Comparison of ENCODE assay signal across 8 mouse cellular contexts in the genomic region with DNA sequence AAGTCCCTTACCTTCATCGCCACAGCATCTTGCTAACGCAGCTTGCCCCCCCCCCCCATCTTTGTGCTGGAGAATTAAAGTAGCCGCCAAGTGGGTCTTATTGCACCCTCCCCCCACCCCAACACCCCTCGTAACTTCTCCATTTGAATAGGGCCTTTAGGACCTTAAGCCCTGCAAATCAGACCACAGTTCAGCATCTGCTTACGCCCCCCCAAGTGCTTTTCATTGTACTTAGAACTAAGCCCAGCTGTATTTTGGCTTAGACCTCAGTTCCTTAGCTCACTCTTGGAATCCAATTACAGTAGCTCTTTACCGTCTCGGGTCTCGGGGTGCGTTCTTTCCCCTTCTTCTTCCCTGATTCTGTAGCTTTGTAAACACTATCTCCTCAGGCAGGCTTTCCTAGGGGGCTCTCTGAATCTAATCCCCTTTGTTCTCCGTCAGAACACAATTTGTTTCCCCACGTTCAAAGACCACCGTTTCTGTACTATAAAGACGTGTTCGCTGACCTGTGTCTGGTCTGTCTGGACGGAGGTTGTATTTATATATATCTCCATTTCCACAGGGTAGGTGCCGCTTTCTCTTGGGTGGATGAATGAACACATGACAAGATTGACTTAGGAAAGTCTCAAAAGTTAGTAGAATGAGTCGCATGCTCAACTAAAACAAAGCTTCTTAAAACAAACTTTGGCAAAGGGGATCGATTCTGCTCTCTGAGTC.
DNase-seq lines count a peak whose midpoint lies in the region; ATAC-seq lines count a peak whose summit lies in the region.

No protein-coding gene starts in this region.

- H3K27me3 ChIP-seq in heart, embryonic 11.5 days (ENCODE audit: control insufficient read depth, insufficient read depth, low read length), result no peaks in the 10 kb centered on the region
- no peaks in the 10 kb centered on the region for H3K27me3 ChIP-seq in midbrain, embryonic 11.5 days (ENCODE audit: control insufficient read depth, insufficient read depth, low read length)

- ATAC-seq in heart, embryonic 11.5 days (replicated peaks; ENCODE audit: insufficient number of reproducible peaks, low FRiP score, low TSS enrichment), result no peak
- peak; percentile 72 for ATAC-seq in midbrain, embryonic 11.5 days (ENCODE audit: low FRiP score)
- ATAC-seq in erythroid progenitor cell, adult 5-6 weeks (replicated peaks; ENCODE audit: low FRiP score, poor library complexity, severe bottlenecking), result no peak

- H3K4me2 ChIP-seq in heart, embryonic 11.5 days, result peak overlapping the region; percentile 64
- H3K4me2 ChIP-seq in midbrain, embryonic 11.5 days, result peak overlapping the region; percentile 47

- no peak for DNase-seq in heart, adult 9 months (ENCODE audit: low spot score in 2 of 2)
- DNase-seq in ES-CJ7 (ENCODE audit: low read depth, low spot score), result peak; percentile 15
- peak; percentile 25 for DNase-seq in forelimb bud, embryonic 11.5 days (ENCODE audit: low read depth, low spot score)
- peak; percentile 92 for DNase-seq in midbrain, embryonic 11.5 days (ENCODE audit: low spot score, missing footprints)
- DNase-seq in natural killer cell, adult 2 months (ENCODE audit: low spot score in 2 of 2), result no peak
- no peak for DNase-seq in spleen, postnatal 36 days (ENCODE audit: low spot score in 2 of 2)

- peak overlapping the region; percentile 25 for H3K4me3 ChIP-seq in heart, embryonic 11.5 days (ENCODE audit: low read depth, low read length)
- peak overlapping the region; percentile 15; the same call in 1 of the 2 replicates for H3K4me3 ChIP-seq in midbrain, embryonic 11.5 days (ENCODE audit: low read depth, low read length)

- no peaks in the 10 kb centered on the region for H3K36me3 ChIP-seq in heart, embryonic 11.5 days (ENCODE audit: control insufficient read depth, insufficient read depth, low read length)
- H3K36me3 ChIP-seq in midbrain, embryonic 11.5 days (ENCODE audit: control insufficient read depth, insufficient read depth, low read length), result no peaks in the 10 kb centered on the region

- peaks cover 5% of the 10 kb centered on the region; the same call in 1 of the 2 replicates for H3K4me1 ChIP-seq in heart, embryonic 11.5 days (ENCODE audit: control insufficient read depth, insufficient read depth, low read length)
- H3K4me1 ChIP-seq in midbrain, embryonic 11.5 days (ENCODE audit: control insufficient read depth, insufficient read depth, low read length), result peaks cover 12% of the 10 kb centered on the region; the same call in 1 of the 2 replicates

- no peaks in the 10 kb centered on the region for H3K9me3 ChIP-seq in heart, embryonic 11.5 days (replicated peaks; ENCODE audit: control insufficient read depth, low read length)
- no peaks in the 10 kb centered on the region for H3K9me3 ChIP-seq in midbrain, embryonic 11.5 days (ENCODE audit: control insufficient read depth, low read length)

- WGBS in heart, embryonic 11.5 days (ENCODE audit: insufficient replicate concordance), result 8% methylated on average over 17 of the region's 18 CpGs
- WGBS in midbrain, embryonic 11.5 days, result under 1% methylated on average over 18 of the region's 18 CpGs

- no peak overlapping the region for H3K9ac ChIP-seq in heart, embryonic 11.5 days (ENCODE audit: low read depth, low read length)
- peak overlapping the region; percentile 9; the same call in 1 of the 2 replicates for H3K9ac ChIP-seq in midbrain, embryonic 11.5 days (ENCODE audit: low read length)

- H3K27ac ChIP-seq in heart, embryonic 11.5 days (ENCODE audit: low read depth, low read length), result no peak overlapping the region
- no peak overlapping the region for H3K27ac ChIP-seq in midbrain, embryonic 11.5 days (ENCODE audit: low read depth, low read length)

Comparison
In these comparisons a context has a peak if more than half of its experiments do, and no peak if none do; other contexts are left out.
1. DNase-seq: peak in ES-CJ7 (single experiment), forelimb bud, embryonic 11.5 days (single experiment) and midbrain, embryonic 11.5 days (single experiment); none in heart, adult 9 months (0 of 2), natural killer cell, adult 2 months (0 of 2) and spleen, postnatal 36 days (0 of 2).